Mouse (Mus musculus) kidney, postnatal 36 days (tissue): ENCODE data around the gene Yme1l1.

Experiments
- DNase-seq, 2 experiments: peaks; one replicate each; pipeline ENCODE4 v3.0.0; 2021 to 2022; ENCODE audit warnings: mixed read lengths in 2 of 2

Gene Yme1l1

GRCm38 (mm10) chr2:23155777-23156607 is at the start of gene Yme1l1, which contains the start of gene Mastl:
Gene Yme1l1 (plus strand): TSS chr2:23156369.
Gene Mastl (minus strand): TSS chr2:23156024.
- peak; percentile 98 to 99 for DNase-seq

- DNase-seq = no peak
Observed at GRCm38 (mm10) chr2:23119573-23119972, 36.6 kb upstream of the Yme1l1 start.

GRCm38 (mm10) chr2:23155199-23155621 is 959 bp upstream of the Yme1l1 start:
- DNase-seq = peak in 1 of 2 experiments; percentile 16

- DNase-seq = no peak
Observed at GRCm38 (mm10) chr2:23156608-23157081, 476 bp downstream of the Yme1l1 start.

- DNase-seq = no peak
Observed at GRCm38 (mm10) chr2:23172305-23172704, 16.1 kb downstream of the Yme1l1 start.

GRCm38 (mm10) chr2:23194366-23194765 is 38.2 kb downstream of the Yme1l1 start:
- DNase-seq = no peak

GRCm38 (mm10) chr2:23201034-23201433 is 44.9 kb downstream of the Yme1l1 start:
- no peak for DNase-seq

GRCm38 (mm10) chr2:23202900-23203670 is 46.9 kb downstream of the Yme1l1 start:
- no peak for DNase-seq

GRCm38 (mm10) chr2:23207070-23207526 is 50.9 kb downstream of the Yme1l1 start, which contains the start of gene 4931423N10Rik:
Gene 4931423N10Rik (plus strand): TSS chr2:23207476.
- DNase-seq = peak in 1 of 2 experiments; percentile 16

GRCm38 (mm10) chr2:23213661-23214060 is 57.5 kb downstream of the Yme1l1 start:
- no peak for DNase-seq

GRCm38 (mm10) chr2:23225199-23225598 is 69.0 kb downstream of the Yme1l1 start:
- no peak for DNase-seq

- no peak for DNase-seq
Observed at GRCm38 (mm10) chr2:23228463-23228862, 72.3 kb downstream of the Yme1l1 start.

- DNase-seq = peak in 1 of 2 experiments; percentile 18
Observed at GRCm38 (mm10) chr2:23234065-23234773, 78.0 kb downstream of the Yme1l1 start.
